Mouse (Mus musculus): Measurements from ENCODE around the gene Hoxc10. TPM values are rescaled to one million over a fixed set of nuclear protein-coding genes. Genes with fewer than 3 reads are reported as not detected.

Gene Hoxc10
- polyA plus RNA-seq (2015; fragmentation: Nextera tagmentation; extraction: Ambion mirVana), result 1.0 and 1.3 TPM in 2 replicates

GRCm38 (mm10) chr15:102966776-102967311 lies at the start of gene Hoxc10:
Gene Hoxc10 (plus strand): TSS chr15:102966796.

GRCm38 (mm10) chr15:102921053-102922011 lies 45.3 kb upstream of the Hoxc10 start, which contains the start of gene Hoxc13:
Gene Hoxc13 (plus strand): TSS chr15:102921103.

GRCm38 (mm10) chr15:102936279-102936972 lies 30.2 kb upstream of the Hoxc10 start, which contains the start of gene Hoxc12:
Gene Hoxc12 (plus strand): TSS chr15:102936757.

GRCm38 (mm10) chr15:102954192-102955006 lies 12.2 kb upstream of the Hoxc10 start, which contains the start of gene Hoxc11:
Gene Hoxc11 (plus strand): TSS chr15:102954427.

GRCm38 (mm10) chr15:102967312-102967510 lies 615 bp downstream of the Hoxc10 start, which contains the start of gene Hoxc5:
Gene Hoxc5 (plus strand): TSS chr15:102967443.

GRCm38 (mm10) chr15:102976171-102976570 lies 9.6 kb downstream of the Hoxc10 start, which contains the start of gene Hoxc9:
Gene Hoxc9 (plus strand): TSS chr15:102976439.

GRCm38 (mm10) chr15:102990461-102991397 lies 24.1 kb downstream of the Hoxc10 start, which contains the start of gene Hoxc8:
Gene Hoxc8 (plus strand): TSS chr15:102990607.

GRCm38 (mm10) chr15:102997939-102998355 lies 31.4 kb downstream of the Hoxc10 start, which contains the start of gene Hoxc6:
Gene Hoxc6 (plus strand): TSS chr15:102998257.

GRCm38 (mm10) chr15:103018636-103019035 lies 52.0 kb downstream of the Hoxc10 start, which contains the start of gene Hoxc4:
Gene Hoxc4 (plus strand): TSS chr15:103018934.

MicroRNA genes within 50 kb of the gene (microRNA counts, 519-probe panel; counts per million panel counts)
- microRNA mmu-miR-615-3p (not detected), microRNA mmu-miR-615-5p (not detected)

Small RNA genes within 50 kb of the gene (microRNA-seq; reads per million reads assigned to microRNA genes)
- gene Mir196a-2 (265 reads per million, percentile 57 among the genes with 10 or more reads in this experiment), gene Mir615 (312 reads per million, percentile 60 among the genes with 10 or more reads in this experiment)

Other genes with a start within 250 kb of the Hoxc10 start
- 41.5 and 45.0 TPM in 2 replicates for gene Calcoco1, start 244.6 kb upstream of the Hoxc10 start, polyA plus RNA-seq (2015; fragmentation: Nextera tagmentation; extraction: Ambion mirVana)
- 0.05 TPM in 1 of 2 replicates, not detected in the other for gene Hoxc13, start 45.7 kb upstream of the Hoxc10 start, polyA plus RNA-seq (2015; fragmentation: Nextera tagmentation; extraction: Ambion mirVana)
- not detected in 2 replicates for gene Hoxc12, start 30.0 kb upstream of the Hoxc10 start, polyA plus RNA-seq (2015; fragmentation: Nextera tagmentation; extraction: Ambion mirVana)
- 0.92 and 1.1 TPM in 2 replicates for gene Hoxc11, start 12.4 kb upstream of the Hoxc10 start, polyA plus RNA-seq (2015; fragmentation: Nextera tagmentation; extraction: Ambion mirVana)
- 0.24 and 0.33 TPM in 2 replicates for gene Hoxc5, start 647 bp downstream of the Hoxc10 start, polyA plus RNA-seq (2015; fragmentation: Nextera tagmentation; extraction: Ambion mirVana)
- gene Hoxc9, start 9.6 kb downstream of the Hoxc10 start, polyA plus RNA-seq (2015; fragmentation: Nextera tagmentation; extraction: Ambion mirVana), result 0.57 and 0.62 TPM in 2 replicates
- 0.45 and 0.48 TPM in 2 replicates for gene Hoxc8, start 23.8 kb downstream of the Hoxc10 start, polyA plus RNA-seq (2015; fragmentation: Nextera tagmentation; extraction: Ambion mirVana)
- gene Hoxc6, start 31.5 kb downstream of the Hoxc10 start, polyA plus RNA-seq (2015; fragmentation: Nextera tagmentation; extraction: Ambion mirVana), result 0.31 and 0.57 TPM in 2 replicates
- gene Hoxc4, start 52.1 kb downstream of the Hoxc10 start, polyA plus RNA-seq (2015; fragmentation: Nextera tagmentation; extraction: Ambion mirVana), result 0.18 and 0.43 TPM in 2 replicates
- 9.7 and 10.7 TPM in 2 replicates for gene Smug1, start 200.3 kb downstream of the Hoxc10 start, polyA plus RNA-seq (2015; fragmentation: Nextera tagmentation; extraction: Ambion mirVana)

Data from urinary bladder, postnatal 0 days (tissue).